Mouse (Mus musculus) CD4-positive helper T cell, adult 2 months (primary cell): ENCODE measurements around the gene Prkg1.

Experiments used
- DNase-seq: peaks from one replicate; pipeline ENCODE4 v3.0.0-alpha.2; 2012; ENCODE audit warnings: low read depth, missing footprints, low spot score

The Prkg1 gene

GRCm38 (mm10) chr19:31764801-31765340, at the start of gene Prkg1:
Gene Prkg1, minus strand, starts transcription at chr19:31765033.
- DNase-seq, result no peak

- DNase-seq, result no peak
These were observed 48.3 kb upstream of the Prkg1 start for GRCm38 (mm10) chr19:31813087-31813486.

- no peak for DNase-seq
These were observed 46.5 kb upstream of the Prkg1 start for GRCm38 (mm10) chr19:31811371-31811770.

- DNase-seq, result no peak
These were observed 40.6 kb upstream of the Prkg1 start for GRCm38 (mm10) chr19:31805391-31805790.

- no peak for DNase-seq
These were observed 30.7 kb upstream of the Prkg1 start for GRCm38 (mm10) chr19:31795485-31796046.

GRCm38 (mm10) chr19:31791724-31792123, 26.9 kb upstream of the Prkg1 start:
- no peak for DNase-seq

GRCm38 (mm10) chr19:31781521-31782018, 16.7 kb upstream of the Prkg1 start:
- no peak for DNase-seq

- no peak for DNase-seq
These were observed 16.2 kb upstream of the Prkg1 start for GRCm38 (mm10) chr19:31781077-31781476.

GRCm38 (mm10) chr19:31780222-31780621, 15.4 kb upstream of the Prkg1 start:
- no peak for DNase-seq

- DNase-seq, result no peak
These were observed 14.2 kb upstream of the Prkg1 start for GRCm38 (mm10) chr19:31779021-31779420.

- DNase-seq, result no peak
These were observed 2.2 kb upstream of the Prkg1 start for GRCm38 (mm10) chr19:31767004-31767403.

GRCm38 (mm10) chr19:31765451-31765850, 618 bp upstream of the Prkg1 start:
- DNase-seq, result no peak

GRCm38 (mm10) chr19:31763951-31764800, 657 bp downstream of the Prkg1 start:
- no peak for DNase-seq

GRCm38 (mm10) chr19:31763246-31763821, 1.5 kb downstream of the Prkg1 start:
- no peak for DNase-seq

GRCm38 (mm10) chr19:31762411-31763245, 2.2 kb downstream of the Prkg1 start:
- no peak for DNase-seq

- DNase-seq, result no peak
These were observed 5.0 kb downstream of the Prkg1 start for GRCm38 (mm10) chr19:31759855-31760254.

- peak; percentile 15 for DNase-seq
These were observed 8.7 kb downstream of the Prkg1 start for GRCm38 (mm10) chr19:31755929-31756792.

- DNase-seq, result no peak
These were observed 10.1 kb downstream of the Prkg1 start for GRCm38 (mm10) chr19:31754642-31755287.

GRCm38 (mm10) chr19:31750976-31751676, 13.7 kb downstream of the Prkg1 start:
- no peak for DNase-seq
